Mouse (Mus musculus): ENCODE data around the gene Cd44.

DNA sequence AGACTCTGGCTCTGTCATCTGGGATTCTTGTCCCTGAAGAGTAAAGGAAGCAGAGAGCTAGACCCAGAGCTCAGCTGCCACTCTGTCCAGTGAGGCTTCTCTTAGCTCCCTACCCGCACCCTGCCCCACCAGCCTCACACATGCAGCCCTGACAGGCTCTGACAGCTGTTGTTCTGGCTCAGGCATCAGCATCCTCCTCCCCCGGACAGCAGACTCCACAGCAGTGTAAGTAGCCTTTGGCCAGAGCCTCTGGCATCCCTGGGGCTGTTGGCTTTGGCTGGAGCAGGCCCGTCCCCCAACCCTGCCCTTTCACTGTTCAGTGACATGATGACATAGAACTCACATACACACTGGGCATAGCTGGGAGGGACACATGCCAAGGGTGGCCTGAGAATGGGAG lies 35.4 kb upstream of the Cd44 start:
- no peak for TF ChIP-seq CTCF (IDR thresholded peaks at IDR 0.05; ENCODE audit: borderline replicate concordance, insufficient read depth, low read depth, low read length)
- TF ChIP-seq POLR2A (IDR thresholded peaks at IDR 0.05; ENCODE audit: borderline replicate concordance, insufficient read depth, low read length): no peak
